Mouse (Mus musculus): ENCODE measurements around the gene Mycl. TPM values are rescaled to one million over a fixed set of nuclear protein-coding genes. Genes with fewer than 3 reads are reported as not detected.
"Not testable (repeated sequence)": the region's sequence is repeated elsewhere in the genome, so short reads cannot be mapped to it uniquely, and the experiment has no call there.

Gene Mycl
- total and polyA plus RNA-seq, 3 experiments, result 0.11 TPM; not detected in 2

GRCm38 (mm10) chr4:123000617-123001342 lies 5.3 kb downstream of the Mycl start:
- Histone ChIP-seq H3K4me3 (ENCODE audit: low read depth, low read length) (no peak overlapping the region), H3K36me3 (replicated peaks) (no peaks in the 10 kb centered on the region), H3K27me3 (ENCODE audit: insufficient read depth, low read length) (peaks cover 60% of the 10 kb centered on the region), H3K9me3 (replicated peaks) (no peaks in the 10 kb centered on the region), H3K4me1 (ENCODE audit: insufficient read depth, low read depth, low read length) (peaks cover 2% of the 10 kb centered on the region; the same call in 1 of the 2 replicates)
- no peak for DNase-seq (ENCODE audit: low spot score)
- no peak for ATAC-seq (ENCODE audit: extremely low read depth, insufficient number of reproducible peaks, low FRiP score, poor library complexity, severe bottlenecking)
- TF ChIP-seq TAL1 (conservative IDR thresholded peaks at IDR 0.05; ENCODE audit: low read depth, low read length) (no peak), GATA1 (IDR thresholded peaks at IDR 0.05; ENCODE audit: borderline replicate concordance, low read length) (no peak)

DNA sequence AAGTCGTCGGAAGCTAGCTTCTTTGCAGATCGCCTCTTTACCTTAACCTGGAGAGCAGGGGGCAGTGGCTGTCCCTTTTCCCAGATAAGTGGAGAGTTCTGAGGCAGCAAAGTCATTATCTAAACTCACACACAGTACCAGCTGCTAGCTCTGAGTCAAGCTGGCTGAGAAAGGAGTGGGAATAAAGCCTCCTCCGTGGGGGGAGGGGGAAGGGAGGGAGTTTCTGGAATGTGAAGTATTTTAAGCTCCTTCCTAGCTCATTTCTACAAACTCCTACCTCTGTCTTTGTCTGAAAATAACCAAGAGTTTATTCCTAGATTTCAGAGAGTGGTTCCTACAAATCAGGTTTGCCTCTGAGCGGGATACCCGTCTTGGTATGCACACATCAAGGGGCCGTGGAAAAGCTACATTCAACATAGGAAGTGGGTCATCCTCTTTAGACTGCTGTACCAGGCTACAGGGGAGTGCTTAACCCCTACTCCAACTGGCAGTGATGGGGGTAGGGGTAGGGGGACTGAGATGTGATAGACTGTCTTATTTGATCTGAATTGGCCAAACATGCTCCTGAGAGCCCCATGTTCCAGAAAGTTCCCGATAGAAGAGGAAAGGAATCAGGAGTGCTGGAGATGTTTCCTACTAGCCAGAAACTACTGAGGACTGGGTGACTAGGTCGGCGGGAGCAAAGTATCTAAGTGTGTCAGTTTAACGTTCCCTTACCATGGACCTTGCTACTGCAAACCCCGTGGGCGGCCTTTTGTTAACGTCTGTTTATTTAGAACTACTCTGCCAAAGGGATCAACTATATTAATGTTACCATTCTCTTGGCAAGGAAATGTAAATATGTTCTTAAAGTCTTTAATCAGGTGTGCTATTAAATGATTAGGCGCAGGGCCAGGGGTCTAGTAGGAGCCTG lies 9.9 kb downstream of the Mycl start:
- TF ChIP-seq POLR2AphosphoS5 (IDR thresholded peaks at IDR 0.05; ENCODE audit: insufficient replicate concordance, low read depth, low read length) (no peak), TAL1 (conservative IDR thresholded peaks at IDR 0.05; ENCODE audit: low read depth, low read length) (no peak), GATA1 (IDR thresholded peaks at IDR 0.05; ENCODE audit: borderline replicate concordance, low read length) (no peak), CTCF (IDR thresholded peaks at IDR 0.05; ENCODE audit: low read depth, low read length) (no peak), GATA2 (IDR thresholded peaks at IDR 0.05; ENCODE audit: borderline replicate concordance, low read depth, low read length) (no peak)
- Histone ChIP-seq H3K9me3 (replicated peaks) (no peaks in the 10 kb centered on the region), H3K4me1 (ENCODE audit: insufficient read depth, low read depth, low read length) (no peaks in the 10 kb centered on the region), H3K36me3 (replicated peaks) (no peaks in the 10 kb centered on the region), H3K27me3 (ENCODE audit: insufficient read depth, low read length) (peaks cover 35% of the 10 kb centered on the region), H3K4me3 (ENCODE audit: low read depth, low read length) (no peak overlapping the region)
- DNase-seq (ENCODE audit: low spot score), result no peak
- ATAC-seq (ENCODE audit: extremely low read depth, insufficient number of reproducible peaks, low FRiP score, poor library complexity, severe bottlenecking), result no peak

DNA sequence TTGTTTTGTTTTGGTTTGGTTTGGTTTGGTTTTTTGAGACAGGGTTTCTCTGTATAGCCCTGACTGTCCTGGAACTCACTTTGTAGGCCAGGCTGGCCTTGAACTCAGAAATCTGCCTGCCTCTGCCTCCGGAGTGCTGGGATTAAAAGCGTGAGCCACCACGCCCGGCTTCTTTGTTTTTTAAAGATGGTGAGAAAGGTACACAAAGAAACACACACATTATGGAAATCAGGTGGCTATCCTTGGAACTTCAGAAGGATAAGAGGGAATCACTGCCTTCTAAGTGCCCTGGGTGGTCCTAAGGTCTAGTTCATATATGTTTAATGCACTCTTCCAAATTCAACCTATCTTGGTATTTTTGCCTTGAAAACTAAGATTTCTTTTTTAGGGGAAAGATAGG lies 17.0 kb downstream of the Mycl start:
- peaks cover 14% of the 10 kb centered on the region for H3K4me1 ChIP-seq (ENCODE audit: insufficient read depth, low read depth, low read length)
- not testable (repeated sequence) for ATAC-seq (ENCODE audit: extremely low read depth, insufficient number of reproducible peaks, low FRiP score, poor library complexity, severe bottlenecking)

DNA sequence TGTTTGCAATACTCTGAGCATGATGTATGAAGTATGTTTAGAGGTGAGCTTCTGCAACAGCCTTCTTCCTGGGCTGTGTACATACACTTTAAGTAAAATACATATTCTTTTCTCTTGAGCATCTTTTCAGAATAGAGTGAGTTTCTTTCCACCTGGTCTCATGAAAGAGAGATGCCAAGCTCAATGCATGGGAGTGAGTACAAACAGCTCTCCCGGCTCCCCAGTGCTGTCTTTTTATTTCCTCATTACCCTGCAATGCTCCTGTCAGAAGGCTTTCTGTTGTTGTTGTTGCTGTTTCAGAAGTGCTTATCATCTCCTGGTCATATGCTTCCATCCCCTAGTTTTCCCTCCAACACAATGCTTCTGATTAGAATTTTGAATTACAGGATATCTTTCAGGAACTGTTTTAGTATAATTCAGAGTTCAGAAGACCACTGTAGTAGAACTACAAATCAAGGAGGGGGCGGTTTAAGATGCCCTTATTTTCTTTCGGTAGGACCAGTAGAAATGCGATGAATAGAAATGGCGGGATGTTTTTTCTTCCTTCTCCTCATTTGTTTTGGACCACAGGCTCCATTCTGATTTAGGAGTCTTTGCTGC lies 18.0 kb downstream of the Mycl start:
- ATAC-seq (ENCODE audit: extremely low read depth, insufficient number of reproducible peaks, low FRiP score, poor library complexity, severe bottlenecking) (no peak), DNase-seq (ENCODE audit: low spot score) (no peak)
- H3K4me1 ChIP-seq (ENCODE audit: insufficient read depth, low read depth, low read length), result peaks cover 20% of the 10 kb centered on the region
- H3K27me3 ChIP-seq (ENCODE audit: insufficient read depth, low read length), result peaks cover 9% of the 10 kb centered on the region; the same call in 1 of the 2 replicates
- peaks cover 4% of the 10 kb centered on the region for H3K36me3 ChIP-seq (replicated peaks)
- no peak overlapping the region for H3K4me3 ChIP-seq (ENCODE audit: low read depth, low read length)
- H3K9me3 ChIP-seq (replicated peaks), result no peaks in the 10 kb centered on the region
- TF ChIP-seq TAL1 (conservative IDR thresholded peaks at IDR 0.05; ENCODE audit: low read depth, low read length) (no peak), POLR2AphosphoS5 (IDR thresholded peaks at IDR 0.05; ENCODE audit: insufficient replicate concordance, low read depth, low read length) (no peak), CTCF (IDR thresholded peaks at IDR 0.05; ENCODE audit: low read depth, low read length) (no peak), GATA2 (IDR thresholded peaks at IDR 0.05; ENCODE audit: borderline replicate concordance, low read depth, low read length) (no peak)

More for the DNA sequence above, 17.0 kb downstream of the Mycl start:
- not testable (repeated sequence) for H3K4me3 ChIP-seq (ENCODE audit: low read depth, low read length); DNase-seq (ENCODE audit: low spot score); H3K36me3 ChIP-seq (replicated peaks); H3K9me3 ChIP-seq (replicated peaks)
- peaks cover 11% of the 10 kb centered on the region for H3K27me3 ChIP-seq (ENCODE audit: insufficient read depth, low read length)

DNA sequence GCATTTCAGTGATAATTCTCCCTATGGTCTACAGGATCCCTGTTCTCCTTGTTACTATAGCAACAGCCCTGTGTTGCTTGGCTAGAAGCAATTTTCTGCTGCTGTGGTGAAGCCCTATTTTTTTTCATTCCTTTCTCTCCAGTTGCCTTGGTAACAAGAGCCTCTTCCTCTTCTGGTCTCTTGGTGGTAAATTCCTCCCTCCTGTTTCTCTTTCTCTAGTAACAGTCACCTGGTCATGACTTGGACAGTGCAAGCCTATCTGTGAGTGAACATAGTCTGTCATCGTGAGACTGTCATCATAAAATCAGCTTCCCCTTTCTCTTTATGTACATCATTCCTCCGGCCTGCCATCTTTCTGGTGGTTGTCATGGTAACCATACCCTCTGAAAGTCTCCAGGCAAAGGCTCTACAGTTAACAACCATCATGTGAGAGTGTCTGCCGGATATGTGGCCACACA lies 18.5 kb downstream of the Mycl start:
- Histone ChIP-seq H3K36me3 (replicated peaks) (peaks cover 8% of the 10 kb centered on the region), H3K9me3 (replicated peaks) (no peaks in the 10 kb centered on the region), H3K4me1 (ENCODE audit: insufficient read depth, low read depth, low read length) (peaks cover 25% of the 10 kb centered on the region), H3K4me3 (ENCODE audit: low read depth, low read length) (no peak overlapping the region), H3K27me3 (ENCODE audit: insufficient read depth, low read length) (peaks cover 9% of the 10 kb centered on the region; the same call in 1 of the 2 replicates)
- ATAC-seq (ENCODE audit: extremely low read depth, insufficient number of reproducible peaks, low FRiP score, poor library complexity, severe bottlenecking), result no peak
- DNase-seq (ENCODE audit: low spot score), result no peak
- TF ChIP-seq GATA1 (IDR thresholded peaks at IDR 0.05; ENCODE audit: borderline replicate concordance, low read length) (no peak), CTCF (IDR thresholded peaks at IDR 0.05; ENCODE audit: low read depth, low read length) (no peak), POLR2AphosphoS5 (IDR thresholded peaks at IDR 0.05; ENCODE audit: insufficient replicate concordance, low read depth, low read length) (no peak)

DNA sequence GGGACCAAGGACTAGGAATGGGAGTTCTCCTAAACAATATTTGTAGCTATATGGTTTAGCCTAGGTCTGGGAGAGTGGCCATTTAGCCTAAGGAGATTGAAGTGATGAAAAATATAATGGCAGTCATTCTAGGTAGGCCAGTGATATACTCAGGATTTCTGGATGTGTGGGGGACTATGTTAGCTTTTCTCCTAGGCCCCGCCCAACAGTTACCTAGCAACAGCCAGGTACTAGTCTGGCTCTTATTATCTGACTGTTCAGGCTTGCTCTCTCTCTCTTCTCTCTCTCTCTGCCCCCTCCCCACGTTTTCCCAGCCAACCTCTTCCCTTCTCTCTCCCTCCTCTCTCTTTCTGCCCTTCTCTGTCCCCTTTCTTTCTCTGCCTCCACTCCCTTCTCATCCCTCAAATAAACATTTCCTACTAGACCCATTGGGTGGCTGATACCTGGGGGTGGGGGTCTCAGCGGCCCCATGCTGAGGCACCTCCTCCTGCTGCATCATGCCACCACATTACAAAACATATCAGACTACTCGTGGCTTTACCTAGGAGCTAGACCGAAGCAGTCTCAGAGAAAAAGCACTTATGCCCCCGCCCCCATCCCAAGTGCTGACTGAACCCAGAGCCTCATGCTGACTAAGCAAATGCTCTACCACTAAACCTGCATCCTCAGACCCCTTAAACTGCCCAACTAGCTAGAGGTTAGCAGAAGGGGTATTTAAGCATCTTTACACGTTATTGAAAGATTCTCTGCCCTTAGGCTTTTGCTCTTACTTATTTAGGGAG lies 19.2 kb downstream of the Mycl start:
- DNase-seq (ENCODE audit: low spot score) (no peak), ATAC-seq (ENCODE audit: extremely low read depth, insufficient number of reproducible peaks, low FRiP score, poor library complexity, severe bottlenecking) (no peak)
- Histone ChIP-seq H3K27me3 (ENCODE audit: insufficient read depth, low read length) (peaks cover 9% of the 10 kb centered on the region; the same call in 1 of the 2 replicates), H3K36me3 (replicated peaks) (peaks cover 13% of the 10 kb centered on the region), H3K9me3 (replicated peaks) (no peaks in the 10 kb centered on the region), H3K4me3 (ENCODE audit: low read depth, low read length) (no peak overlapping the region), H3K4me1 (ENCODE audit: insufficient read depth, low read depth, low read length) (peaks cover 28% of the 10 kb centered on the region)
- TF ChIP-seq GATA1 (IDR thresholded peaks at IDR 0.05; ENCODE audit: borderline replicate concordance, low read length) (no peak), CTCF (IDR thresholded peaks at IDR 0.05; ENCODE audit: low read depth, low read length) (no peak), GATA2 (IDR thresholded peaks at IDR 0.05; ENCODE audit: borderline replicate concordance, low read depth, low read length) (no peak), TAL1 (conservative IDR thresholded peaks at IDR 0.05; ENCODE audit: low read depth, low read length) (no peak), POLR2AphosphoS5 (IDR thresholded peaks at IDR 0.05; ENCODE audit: insufficient replicate concordance, low read depth, low read length) (no peak)
